Mouse (Mus musculus): Measurements from ENCODE around the gene N4bp1.

Gene N4bp1

DNA sequence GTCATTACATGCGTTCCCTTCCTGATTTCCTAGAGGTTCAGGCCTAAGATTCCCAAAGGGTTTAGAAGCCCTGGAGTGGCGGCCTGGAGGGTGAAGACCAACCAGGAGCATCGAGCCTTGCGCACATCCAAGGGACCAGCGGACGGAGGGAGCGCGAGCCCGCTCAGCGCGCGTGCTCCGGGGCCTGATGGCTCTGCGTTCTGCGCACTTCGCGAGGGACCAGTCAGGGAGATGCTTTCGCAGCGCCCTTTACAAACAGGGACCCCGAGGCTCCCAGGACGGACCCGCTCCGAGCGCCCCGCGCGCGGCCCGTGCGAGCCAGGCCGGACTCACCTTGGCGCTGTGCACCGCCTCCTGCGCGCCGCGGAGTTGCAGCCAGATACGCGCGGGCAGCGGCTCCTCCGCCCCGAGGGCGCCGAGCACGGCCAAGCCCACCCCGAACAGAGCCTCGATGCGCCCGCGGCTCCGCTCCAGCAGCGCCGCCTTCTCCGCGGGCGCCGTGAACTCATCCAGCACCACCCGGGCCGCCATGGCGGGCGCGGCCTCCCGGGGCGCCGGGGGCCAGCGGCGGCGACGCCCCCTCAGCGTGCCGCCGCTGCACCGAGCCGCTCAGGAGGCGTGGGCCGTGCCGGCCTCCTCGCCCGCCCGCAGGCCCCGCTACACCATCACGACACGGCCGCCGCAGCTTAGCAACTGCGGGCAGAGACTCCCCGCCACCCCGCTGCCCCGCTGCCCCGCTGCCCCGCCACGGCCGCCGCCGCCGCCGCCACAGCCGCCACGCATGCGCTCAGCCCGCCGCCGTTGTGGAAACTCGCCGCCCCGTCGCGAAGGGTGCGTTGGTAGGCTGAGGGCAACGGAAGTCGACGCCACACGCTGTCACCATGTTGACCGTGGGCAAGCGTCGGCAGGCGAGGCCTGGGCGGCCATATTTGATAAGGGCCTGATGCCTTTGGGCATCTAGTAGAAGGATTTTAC is at the start of gene N4bp1:
Gene N4bp1 (minus strand): TSS at position 770 of the 975 bp plus-strand sequence.
- peak; percentile 88 for DNase-seq (ENCODE audit: low spot score)

- DNase-seq (ENCODE audit: low spot score): no peak
These were observed 49.8 kb upstream of the N4bp1 start for GRCm38 (mm10) chr8:86934841-86935240.

DNA sequence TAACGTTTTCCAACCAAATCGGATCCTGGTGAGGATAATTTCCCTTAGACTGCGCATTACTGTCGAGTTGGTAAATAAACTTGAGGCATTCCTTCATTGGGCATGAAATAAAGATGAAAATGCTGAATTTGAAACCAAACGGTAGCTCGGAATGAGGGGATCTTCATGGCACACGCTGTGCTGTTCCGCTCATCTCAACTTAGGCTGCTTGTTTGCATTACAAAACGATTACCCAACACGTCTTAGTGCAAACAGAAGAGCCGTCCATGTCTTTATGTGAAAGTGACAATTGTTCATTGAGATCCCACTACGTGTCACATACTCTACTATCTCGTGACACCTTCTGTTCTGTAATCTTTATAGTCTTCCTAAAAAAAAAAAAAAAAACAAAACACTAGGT is 49.3 kb upstream of the N4bp1 start:
- no peak for DNase-seq (ENCODE audit: low spot score)

GRCm38 (mm10) chr8:86933898-86934297 is 48.8 kb upstream of the N4bp1 start:
- peak; percentile 39 for DNase-seq (ENCODE audit: low spot score)

- DNase-seq (ENCODE audit: low spot score): no peak
These were observed 41.2 kb upstream of the N4bp1 start for GRCm38 (mm10) chr8:86926237-86926636.

- DNase-seq (ENCODE audit: low spot score): no peak
These were observed 38.3 kb upstream of the N4bp1 start for GRCm38 (mm10) chr8:86923219-86923835.

DNA sequence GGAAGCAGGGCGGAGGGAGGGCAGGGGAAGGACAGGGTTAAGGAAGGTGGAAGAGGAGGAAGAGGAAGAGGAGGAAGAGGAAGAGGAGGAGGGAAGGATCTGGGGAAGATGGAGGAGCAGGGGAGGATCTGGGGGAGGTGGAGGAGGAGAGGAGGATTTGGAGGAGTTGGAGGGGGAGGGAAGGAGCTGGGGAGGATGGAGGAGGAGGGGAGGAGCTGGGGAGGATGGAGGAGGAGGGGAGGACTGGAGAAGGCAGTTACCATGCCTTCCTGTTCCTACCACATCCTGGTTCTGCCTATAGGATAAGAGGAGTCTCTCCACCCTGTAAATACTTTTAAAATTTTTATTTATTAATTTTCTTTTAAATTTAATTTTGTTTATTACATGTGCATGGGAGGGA is 37.6 kb upstream of the N4bp1 start:
- DNase-seq (ENCODE audit: low spot score): no peak

DNA sequence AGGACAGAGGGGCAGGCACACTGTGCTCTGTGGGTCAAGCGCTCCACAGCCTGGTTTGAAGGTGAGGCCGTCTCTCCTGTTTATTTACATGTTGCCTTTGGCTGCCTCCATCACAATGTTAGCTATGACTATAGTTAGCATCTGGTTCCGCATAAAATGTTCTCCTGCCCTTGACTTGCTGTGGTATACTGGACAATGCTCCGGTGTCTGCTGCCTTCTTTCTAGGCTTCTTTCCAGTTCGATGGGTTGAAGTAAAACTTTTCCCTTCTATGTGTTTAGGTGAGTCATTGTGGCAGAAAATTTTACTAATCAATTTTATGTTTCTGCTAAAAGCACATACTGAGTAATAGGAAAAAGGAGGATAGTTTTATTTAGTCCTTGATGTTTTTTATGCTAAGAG is 37.1 kb upstream of the N4bp1 start:
- DNase-seq (ENCODE audit: low spot score): no peak

DNA sequence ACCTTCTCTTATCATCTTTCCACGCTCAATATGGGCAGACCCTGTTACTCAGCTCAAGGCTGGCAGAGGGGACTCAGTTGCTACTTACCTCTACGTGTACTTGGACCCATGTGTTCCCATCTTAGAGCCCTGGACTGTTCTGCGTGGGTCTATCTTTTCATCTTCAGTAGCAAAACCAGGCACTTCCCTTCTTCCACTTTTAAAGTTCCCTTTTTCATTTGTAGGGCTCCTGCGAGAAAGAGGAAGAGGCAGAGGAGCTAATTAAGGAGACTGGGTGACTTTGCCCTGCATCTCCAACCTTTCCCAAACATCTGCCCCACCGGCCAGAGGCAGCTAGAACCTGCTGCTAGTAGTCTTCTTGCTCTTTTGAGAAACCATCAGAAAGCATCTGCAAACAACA is 35.9 kb upstream of the N4bp1 start:
- DNase-seq (ENCODE audit: low spot score): no peak

DNA sequence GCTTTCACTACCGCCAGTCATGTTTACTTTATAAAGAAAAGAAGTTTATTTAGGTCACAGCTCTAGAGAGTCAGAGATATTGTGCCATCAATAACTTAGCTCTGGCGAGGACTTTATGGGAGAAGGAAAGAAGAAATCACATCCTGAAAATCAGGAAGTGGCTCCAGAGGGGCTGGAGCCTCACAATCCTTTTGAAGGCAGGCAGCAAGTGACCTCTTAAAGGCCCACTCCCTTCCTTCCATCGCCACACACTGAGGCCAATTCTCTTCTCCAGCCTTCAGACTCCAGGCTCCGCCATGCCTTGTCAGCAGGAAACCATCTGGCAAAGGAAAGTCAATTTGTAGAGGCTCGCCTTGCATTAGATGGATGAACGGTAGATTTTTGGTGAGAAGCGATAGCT is 35.4 kb upstream of the N4bp1 start:
- no peak for DNase-seq (ENCODE audit: low spot score)

GRCm38 (mm10) chr8:86920024-86920423 is 35.0 kb upstream of the N4bp1 start:
- no peak for DNase-seq (ENCODE audit: low spot score)

DNA sequence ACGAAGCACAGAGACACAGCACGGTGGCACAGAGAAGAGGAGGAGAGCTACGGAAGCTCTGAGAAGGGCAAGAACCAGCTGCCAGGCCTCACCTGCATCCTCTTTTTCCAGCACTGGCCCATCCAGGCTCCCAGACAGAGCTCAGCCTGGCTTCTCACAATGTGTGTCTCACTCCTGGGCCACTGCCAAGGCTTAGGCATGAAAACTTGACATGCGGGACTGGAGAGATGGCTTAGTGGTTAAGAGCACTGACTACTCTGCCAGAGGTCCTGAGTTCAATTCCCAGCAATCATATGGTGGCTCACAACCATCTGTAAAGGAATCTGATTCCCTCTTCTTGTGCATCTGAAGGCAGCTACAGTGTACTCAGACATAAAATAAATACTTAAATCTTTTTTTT is 34.2 kb upstream of the N4bp1 start:
- DNase-seq (ENCODE audit: low spot score): no peak

DNA sequence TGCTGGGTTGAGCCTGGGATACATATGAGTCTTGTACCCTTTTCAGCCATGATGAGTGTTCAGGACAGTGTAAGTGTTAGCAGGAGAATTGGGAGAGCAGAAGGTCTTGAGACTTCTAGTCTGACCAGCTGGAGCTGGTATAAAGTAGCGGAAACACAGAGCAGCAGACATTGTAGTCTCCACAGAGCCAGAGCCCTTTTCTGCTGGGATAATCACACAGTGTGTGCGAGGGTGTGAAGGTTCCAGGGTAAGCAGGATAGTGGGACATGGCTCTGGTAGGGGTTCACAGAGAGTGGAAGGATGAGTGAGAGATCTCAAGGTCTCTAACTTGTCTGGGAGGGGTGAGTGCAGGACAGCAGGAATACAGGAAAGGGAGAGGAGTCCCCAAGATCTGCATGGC is 33.0 kb upstream of the N4bp1 start:
- DNase-seq (ENCODE audit: low spot score): no peak

- DNase-seq (ENCODE audit: low spot score): no peak
These were observed 32.6 kb upstream of the N4bp1 start for GRCm38 (mm10) chr8:86917689-86918088.

DNA sequence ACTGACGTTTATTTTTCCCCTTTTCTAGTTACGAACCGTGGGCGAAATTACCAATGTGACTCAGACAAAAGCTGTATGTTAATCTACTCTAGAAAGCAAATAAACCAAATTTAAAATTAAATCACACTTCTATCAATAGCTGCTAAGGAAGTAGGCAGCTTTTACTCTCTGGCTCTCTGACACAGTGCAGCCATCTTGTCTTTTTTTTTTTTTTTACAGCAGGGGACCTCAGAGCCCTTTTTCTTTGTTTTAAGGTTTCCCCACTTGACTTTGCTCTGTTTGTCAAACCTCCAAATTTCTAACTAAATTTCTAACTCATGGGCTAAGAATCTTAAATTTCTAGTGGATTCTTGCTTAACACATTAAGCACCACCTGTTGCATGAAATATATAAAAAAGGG is 31.3 kb upstream of the N4bp1 start:
- DNase-seq (ENCODE audit: low spot score): no peak

- DNase-seq (ENCODE audit: low spot score): no peak
These were observed 26.1 kb upstream of the N4bp1 start for GRCm38 (mm10) chr8:86911136-86911535.

GRCm38 (mm10) chr8:86910250-86910649 is 25.2 kb upstream of the N4bp1 start:
- no peak for DNase-seq (ENCODE audit: low spot score)

DNA sequence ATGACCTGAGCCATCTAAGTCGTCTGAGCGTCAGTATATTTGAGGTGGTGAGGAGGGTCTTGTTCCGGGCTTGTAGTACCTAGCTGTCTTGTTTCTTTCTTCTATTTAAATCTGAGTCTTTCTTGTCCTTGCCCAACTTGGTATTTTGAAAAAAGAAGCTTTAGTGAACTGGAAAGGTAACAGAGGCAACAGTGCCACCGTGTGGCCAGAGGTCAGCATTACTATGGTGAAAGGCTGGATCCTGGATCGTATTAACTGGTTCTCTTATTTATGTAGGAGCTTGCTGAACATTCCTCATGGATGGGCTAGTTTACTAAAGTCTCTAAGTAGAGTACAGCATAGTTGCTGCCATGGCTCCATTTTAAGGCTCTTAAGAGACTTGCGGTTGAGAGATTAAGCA is 23.5 kb upstream of the N4bp1 start:
- DNase-seq (ENCODE audit: low spot score): peak; percentile 44

DNA sequence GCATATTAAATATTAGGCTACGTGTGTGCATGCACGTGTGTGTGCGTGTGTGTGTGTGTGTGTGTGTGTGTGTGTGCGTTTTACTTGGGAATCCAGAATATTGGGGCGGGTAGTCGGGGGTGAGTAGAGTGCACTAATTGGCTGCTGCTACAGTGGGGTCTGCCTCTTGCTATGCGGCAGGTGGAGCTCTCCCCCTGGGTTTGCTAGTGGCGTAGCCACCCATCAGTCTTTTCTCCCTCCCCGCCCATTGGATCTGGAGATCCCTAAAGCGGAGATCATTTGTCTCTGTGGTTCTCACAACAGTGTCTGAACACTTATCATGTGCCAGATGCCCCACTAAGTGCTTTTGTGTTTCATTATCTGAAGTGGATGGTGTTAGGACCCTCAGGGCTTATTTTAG is 19.9 kb upstream of the N4bp1 start:
- DNase-seq (ENCODE audit: low spot score): no peak

GRCm38 (mm10) chr8:86903104-86903503 is 18.0 kb upstream of the N4bp1 start:
- peak; percentile 45 for DNase-seq (ENCODE audit: low spot score)

- no peak for DNase-seq (ENCODE audit: low spot score)
These were observed 17.6 kb upstream of the N4bp1 start for GRCm38 (mm10) chr8:86902656-86903055.

GRCm38 (mm10) chr8:86901972-86902371 is 16.9 kb upstream of the N4bp1 start:
- no peak for DNase-seq (ENCODE audit: low spot score)

- DNase-seq (ENCODE audit: low spot score): peak; percentile 71
These were observed 12.8 kb upstream of the N4bp1 start for GRCm38 (mm10) chr8:86897726-86898419.

Data from yolk sac, embryonic 10.5 days (tissue).